Comparison of ENCODE assay signal across 10 mouse cellular contexts in the genomic region with DNA sequence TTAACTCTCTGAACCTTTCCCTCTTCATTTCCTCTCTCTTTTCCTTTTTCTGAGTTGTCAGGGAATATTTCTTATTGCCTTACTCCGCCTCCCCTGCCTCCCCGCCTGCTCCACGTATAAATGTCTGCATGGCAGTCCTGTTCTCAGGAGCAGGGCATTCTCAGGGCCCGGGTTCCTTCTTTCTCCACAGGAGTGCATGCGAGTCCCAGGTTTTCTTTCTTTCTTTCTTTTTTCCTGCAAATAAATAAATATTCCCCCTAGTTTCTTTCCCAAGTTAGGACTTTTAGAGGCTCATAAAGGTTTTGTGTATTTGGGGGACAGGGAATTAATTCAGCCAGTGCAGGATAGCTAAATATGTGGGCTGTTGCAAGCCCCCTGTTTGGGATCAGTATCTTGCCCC. TPM values are rescaled to one million over a fixed set of nuclear protein-coding genes. Genes with fewer than 3 reads are reported as not detected.
DNase-seq lines count a peak whose midpoint lies in the region; ATAC-seq and TF ChIP-seq lines count a peak whose summit lies in the region.
"Had no signal": no experiment of that assay in that cellular context is flagged by ENCODE, and none has a peak within 500 bp of the region (broad histone marks: within the 10 kb centered on the region; RNA-seq: fewer than 3 reads in every experiment).

No protein-coding gene starts in this region.

- H3K4me3 ChIP-seq in heart, embryonic 15.5 days: no peak overlapping the region
- H3K4me3 ChIP-seq in embryonic facial prominence, embryonic 15.5 days (replicated peaks): peak overlapping the region; percentile 77
- H3K4me3 ChIP-seq in kidney, embryonic 16.5 days (ENCODE audit: low read length): peak overlapping the region; percentile 78
- peak overlapping the region; percentile 84 for H3K4me3 ChIP-seq in neural tube, embryonic 14.5 days (ENCODE audit: low read depth, low read length)
- no peak overlapping the region for H3K4me3 ChIP-seq in left cerebral cortex, adult 2 months

- H3K9ac ChIP-seq in heart, embryonic 15.5 days: no peak overlapping the region
- H3K9ac ChIP-seq in embryonic facial prominence, embryonic 15.5 days: no peak overlapping the region
- H3K9ac ChIP-seq in kidney, embryonic 16.5 days (replicated peaks; ENCODE audit: low read length): peak overlapping the region; percentile 91
- H3K9ac ChIP-seq in neural tube, embryonic 14.5 days (replicated peaks; ENCODE audit: low read depth, low read length): no peak overlapping the region

- H3K27me3 ChIP-seq in heart, embryonic 15.5 days: peaks cover 76% of the 10 kb centered on the region
- H3K27me3 ChIP-seq in embryonic facial prominence, embryonic 15.5 days: 0 out of 2 replicates have a peak, but pooled peaks cover 7% of the 10 kb centered on the region
- no peaks in the 10 kb centered on the region for H3K27me3 ChIP-seq in kidney, embryonic 16.5 days (ENCODE audit: insufficient read depth, low read length)
- no peaks in the 10 kb centered on the region for H3K27me3 ChIP-seq in neural tube, embryonic 14.5 days (ENCODE audit: control insufficient read depth, insufficient read depth, low read length)

- H3K4me2 ChIP-seq in heart, embryonic 15.5 days: peak overlapping the region; percentile 98; the same call in 1 of the 2 replicates
- peak overlapping the region; percentile 73 for H3K4me2 ChIP-seq in embryonic facial prominence, embryonic 15.5 days (replicated peaks)
- peak overlapping the region; percentile 90 for H3K4me2 ChIP-seq in kidney, embryonic 16.5 days (replicated peaks; ENCODE audit: low read depth, low read length)
- peak overlapping the region; percentile 81 for H3K4me2 ChIP-seq in neural tube, embryonic 14.5 days (ENCODE audit: low read depth, low read length)

- no peaks in the 10 kb centered on the region for H3K36me3 ChIP-seq in heart, embryonic 15.5 days
- no peaks in the 10 kb centered on the region for H3K36me3 ChIP-seq in embryonic facial prominence, embryonic 15.5 days
- H3K36me3 ChIP-seq in kidney, embryonic 16.5 days (ENCODE audit: insufficient read depth, low read length): no peaks in the 10 kb centered on the region
- H3K36me3 ChIP-seq in neural tube, embryonic 14.5 days (ENCODE audit: control insufficient read depth, insufficient read depth, low read length): no peaks in the 10 kb centered on the region

- DNase-seq in heart, postnatal 14 days: no peak
- DNase-seq in frontal cortex, adult 2 months (ENCODE audit: extremely low spot score in 1 of 2, low spot score in 1 of 2): no peak
- DNase-seq in c-Kit-positive CD71-positive TER-119-positive erythroid progenitor cells, embryonic 14.5 days (ENCODE audit: low spot score): no peak
- no peak for DNase-seq in left cerebral cortex, adult 2 months (ENCODE audit: extremely low spot score in 1 of 2, low spot score in 2 of 2)
- DNase-seq: thymus, adult 18-20 months had no signal

- peaks cover 51% of the 10 kb centered on the region for H3K4me1 ChIP-seq in heart, embryonic 15.5 days (replicated peaks)
- peaks cover 32% of the 10 kb centered on the region for H3K4me1 ChIP-seq in embryonic facial prominence, embryonic 15.5 days
- H3K4me1 ChIP-seq in kidney, embryonic 16.5 days (ENCODE audit: insufficient read depth, low read length): peaks cover 38% of the 10 kb centered on the region
- H3K4me1 ChIP-seq in neural tube, embryonic 14.5 days (ENCODE audit: control insufficient read depth, insufficient read depth, low read length): peaks cover 25% of the 10 kb centered on the region

- no peak for TF ChIP-seq CTCF in left cerebral cortex, adult 2 months (IDR thresholded peaks at IDR 0.05)

- WGBS in heart, embryonic 15.5 days: 54% methylated on average over 5 of the region's 5 CpGs
- WGBS in embryonic facial prominence, embryonic 15.5 days: 38% methylated on average over 5 of the region's 5 CpGs
- WGBS in kidney, embryonic 16.5 days: 26% methylated on average over 5 of the region's 5 CpGs
- 13% methylated on average over 5 of the region's 5 CpGs for WGBS in neural tube, embryonic 14.5 days

- intact Hi-C loops in heart, postnatal 14 days (cut with DNase I): no loop called here
- intact Hi-C loops in left cerebral cortex, adult 2 months (cut with DNase I): no loop called here

- H3K9me3 ChIP-seq in heart, embryonic 15.5 days (replicated peaks): no peaks in the 10 kb centered on the region
- no peaks in the 10 kb centered on the region for H3K9me3 ChIP-seq in embryonic facial prominence, embryonic 15.5 days (replicated peaks)
- no peaks in the 10 kb centered on the region for H3K9me3 ChIP-seq in kidney, embryonic 16.5 days (ENCODE audit: low read length)
- no peaks in the 10 kb centered on the region for H3K9me3 ChIP-seq in neural tube, embryonic 14.5 days (ENCODE audit: control insufficient read depth, low read length)

- no peak for ATAC-seq in heart, embryonic 15.5 days (replicated peaks; ENCODE audit: insufficient number of reproducible peaks, insufficient read depth, low FRiP score, low read depth)
- no peak for ATAC-seq in embryonic facial prominence, embryonic 15.5 days (ENCODE audit: insufficient number of reproducible peaks, low FRiP score, low TSS enrichment, low read depth)
- ATAC-seq in kidney, embryonic 16.5 days (ENCODE audit: low FRiP score, low TSS enrichment): no peak
- ATAC-seq in neural tube, embryonic 14.5 days (ENCODE audit: low read depth): no peak

- H3K27ac ChIP-seq in heart, embryonic 15.5 days: no peak overlapping the region
- H3K27ac ChIP-seq in embryonic facial prominence, embryonic 15.5 days (replicated peaks): no peak overlapping the region
- H3K27ac ChIP-seq in kidney, embryonic 16.5 days (ENCODE audit: low read length): peak overlapping the region; percentile 98
- H3K27ac ChIP-seq in neural tube, embryonic 14.5 days (ENCODE audit: low read depth, low read length): no peak overlapping the region
- H3K27ac ChIP-seq in left cerebral cortex, adult 2 months: no peak overlapping the region

RNA-seq across cellular contexts. Expression of a gene that starts 2.5 kb away (rescaled TPM):
- 3.0 and 5.4 TPM in 2 replicates for polyA plus RNA-seq in heart, embryonic 15.5 days (2015; fragmentation: Nextera tagmentation; extraction: Ambion mirVana)
- 1 to 10 TPM; 1.8 to 2.6 TPM for total RNA-seq in heart, postnatal 14 days (2021)
- polyA plus RNA-seq in embryonic facial prominence, embryonic 15.5 days (2015; fragmentation: Nextera tagmentation; extraction: Ambion mirVana): 26.1 and 27.0 TPM in 2 replicates
- 24.6 and 27.5 TPM in 2 replicates for polyA plus RNA-seq in kidney, embryonic 16.5 days (2015; fragmentation: Nextera tagmentation; extraction: Ambion mirVana)
- polyA plus RNA-seq in neural tube, embryonic 14.5 days (2014; fragmentation: Nextera tagmentation; extraction: Ambion mirVana): 7.0 TPM in 2 replicates
- 1.2 and 1.4 TPM in 2 replicates for polyA plus RNA-seq in frontal cortex, adult 2 months (2012; rRNA removed)
- total RNA-seq in left cerebral cortex, adult 2 months (2021): 1 to 10 TPM; 2.2 to 3.3 TPM
- total RNA-seq: CH12.LX had no signal

RNA-seq across cellular contexts. Expression of a gene that starts 27.7 kb away (rescaled TPM):
- polyA plus RNA-seq in heart, embryonic 15.5 days (2015; fragmentation: Nextera tagmentation; extraction: Ambion mirVana): 0.70 and 0.83 TPM in 2 replicates
- total RNA-seq in heart, postnatal 14 days (2021): 1 to 10 TPM in 1 of 2 experiments, under 1 TPM in 1; 0.76 to 1.0 TPM
- 0.39 and 0.64 TPM in 2 replicates for polyA plus RNA-seq in embryonic facial prominence, embryonic 15.5 days (2015; fragmentation: Nextera tagmentation; extraction: Ambion mirVana)
- 0.45 and 0.76 TPM in 2 replicates for polyA plus RNA-seq in kidney, embryonic 16.5 days (2015; fragmentation: Nextera tagmentation; extraction: Ambion mirVana)
- 0.28 and 0.35 TPM in 2 replicates for polyA plus RNA-seq in neural tube, embryonic 14.5 days (2014; fragmentation: Nextera tagmentation; extraction: Ambion mirVana)
- 0.14 and 0.53 TPM in 2 replicates for polyA plus RNA-seq in frontal cortex, adult 2 months (2012; rRNA removed)
- total RNA-seq in left cerebral cortex, adult 2 months (2021): under 1 TPM; 0.87 to 0.97 TPM

Comparison
In these comparisons a context has a peak if more than half of its experiments do, and no peak if none do; other contexts are left out.
1. H3K4me3 ChIP-seq: peak in embryonic facial prominence, embryonic 15.5 days (single experiment), kidney, embryonic 16.5 days (single experiment) and neural tube, embryonic 14.5 days (single experiment); none in heart, embryonic 15.5 days (single experiment) and left cerebral cortex, adult 2 months (single experiment).
2. Peak in every context shown above with its lines, with median percentiles within 50 percentile points of each other: H3K4me2 ChIP-seq.